Mouse (Mus musculus): ENCODE measurements around the gene Nuak1.
A peak's percentile ranks its signal among the peaks of the same experiment; 100 is the strongest.

The Nuak1 gene

DNA sequence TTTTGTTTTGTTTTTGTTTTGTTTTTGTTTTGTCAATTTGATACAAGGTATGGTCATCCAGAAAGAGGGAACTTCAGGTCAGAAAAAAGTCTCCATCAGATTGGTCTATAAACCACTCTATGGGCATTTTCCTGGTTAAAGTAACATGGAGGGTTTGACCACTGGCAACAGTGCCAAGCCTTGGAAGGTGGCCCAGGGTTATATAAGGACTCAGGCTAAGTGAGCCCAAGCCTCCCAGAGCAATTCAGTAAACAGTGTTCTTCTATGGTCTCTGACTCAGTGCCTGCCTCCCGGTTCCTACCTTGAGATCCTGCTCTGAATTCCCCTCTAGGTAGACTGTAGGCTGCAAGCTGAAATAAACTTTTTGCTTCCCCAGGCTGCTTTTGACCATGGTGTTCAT is 61.0 kb downstream of the Nuak1 start:
- no peak for DNase-seq

GRCm38 (mm10) chr10:84377956-84378355 is 62.4 kb downstream of the Nuak1 start:
- no peak for DNase-seq

- DNase-seq: no peak
Observed at GRCm38 (mm10) chr10:84376346-84376745, 64.1 kb downstream of the Nuak1 start.

DNA sequence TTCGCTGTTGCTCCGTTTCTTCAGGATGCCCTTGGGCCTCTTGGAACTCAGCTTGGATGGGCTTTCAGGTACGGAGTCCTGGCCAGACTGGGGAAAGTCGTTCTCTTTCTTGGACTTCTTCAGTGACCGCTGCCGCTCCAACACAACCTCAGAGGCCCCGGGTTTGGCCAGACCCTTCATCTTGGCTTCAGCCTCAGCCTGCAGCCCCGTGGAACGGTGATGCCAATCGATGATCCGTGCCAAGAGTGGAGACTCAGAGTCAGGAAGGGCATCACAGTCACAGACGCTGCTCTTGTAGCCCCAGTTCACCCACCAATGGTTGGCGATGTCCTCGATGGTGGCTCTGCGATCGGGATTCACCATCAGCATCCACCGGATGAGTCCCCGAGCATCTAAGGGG is 65.4 kb downstream of the Nuak1 start:
- DNase-seq: no peak

DNA sequence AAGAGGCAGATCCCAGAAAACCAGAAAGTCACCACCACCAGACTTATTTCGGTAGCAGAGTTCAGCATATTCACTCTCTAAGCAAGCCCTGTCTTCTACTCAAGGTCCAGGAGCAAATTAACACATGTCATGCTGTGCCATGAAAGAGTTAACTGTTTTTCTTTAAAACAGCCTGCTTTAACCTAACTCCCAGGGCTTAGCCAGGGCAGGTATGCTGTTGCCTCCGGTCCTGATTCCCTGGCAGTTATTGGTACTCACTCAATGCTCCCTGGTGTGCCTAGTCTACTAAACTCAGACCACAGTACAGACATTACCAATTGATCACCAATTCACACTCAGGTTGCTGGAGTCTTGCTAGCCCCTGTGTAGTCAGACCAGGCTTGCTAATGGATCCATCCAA is 66.9 kb downstream of the Nuak1 start:
- DNase-seq: no peak

- DNase-seq: no peak
Observed at GRCm38 (mm10) chr10:84372161-84373095, 68.0 kb downstream of the Nuak1 start.

DNA sequence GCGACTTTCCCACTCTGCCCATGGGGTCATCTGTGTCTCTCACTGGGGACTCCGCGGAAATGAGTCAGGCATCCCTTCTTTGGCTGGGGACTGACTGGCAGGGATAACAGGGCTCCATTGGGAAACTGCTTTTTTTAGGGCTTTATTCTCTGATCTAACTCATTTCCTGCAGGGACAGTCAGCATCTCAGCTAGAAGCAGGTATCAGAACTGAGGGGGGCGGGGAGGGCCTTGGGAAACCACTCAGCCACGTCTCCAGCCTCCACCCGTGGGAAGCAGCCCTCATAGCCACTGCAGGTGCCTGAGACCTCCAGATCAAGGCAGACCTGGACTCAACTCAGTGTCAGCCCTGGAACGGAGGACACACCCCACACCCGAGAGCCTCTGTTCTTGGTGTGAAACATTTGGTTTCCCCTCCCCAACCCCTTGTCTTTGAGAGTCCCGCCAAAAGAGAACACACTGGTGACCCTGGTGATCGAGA is 68.7 kb downstream of the Nuak1 start:
- no peak for DNase-seq

GRCm38 (mm10) chr10:84371230-84371629 is 69.2 kb downstream of the Nuak1 start:
- no peak for DNase-seq

DNA sequence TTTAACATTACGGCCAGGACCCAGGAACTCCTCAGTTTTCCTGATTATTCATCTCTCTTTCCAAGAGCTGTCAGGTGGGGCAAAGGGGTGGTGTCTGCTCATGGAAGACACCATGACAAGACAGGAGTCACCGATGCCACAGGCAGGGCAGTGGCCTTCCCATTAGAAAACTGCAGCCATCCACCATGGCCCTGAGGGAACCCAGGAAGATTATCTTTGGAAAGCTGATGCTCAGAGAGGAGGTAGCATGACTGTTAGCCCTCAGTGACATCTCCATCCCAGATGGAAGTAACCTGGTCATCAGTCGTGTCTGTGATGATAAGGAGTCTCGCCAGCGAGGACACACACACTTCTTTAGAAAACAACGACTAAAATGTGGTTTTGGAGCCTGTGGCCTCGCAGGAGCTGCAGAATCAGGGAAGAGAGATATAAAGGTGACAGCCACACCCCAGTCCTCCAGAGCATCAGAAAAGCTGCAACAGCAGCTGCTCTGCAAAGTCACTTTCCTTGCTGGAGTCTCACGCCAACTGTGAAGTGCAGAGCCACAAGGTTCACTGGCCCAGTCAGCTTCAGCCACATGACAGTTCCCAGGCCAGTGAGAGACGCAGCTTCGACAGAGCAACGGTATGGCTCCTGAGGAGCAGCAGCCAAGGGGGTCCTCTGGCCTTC is 70.6 kb downstream of the Nuak1 start:
- DNase-seq: no peak

DNA sequence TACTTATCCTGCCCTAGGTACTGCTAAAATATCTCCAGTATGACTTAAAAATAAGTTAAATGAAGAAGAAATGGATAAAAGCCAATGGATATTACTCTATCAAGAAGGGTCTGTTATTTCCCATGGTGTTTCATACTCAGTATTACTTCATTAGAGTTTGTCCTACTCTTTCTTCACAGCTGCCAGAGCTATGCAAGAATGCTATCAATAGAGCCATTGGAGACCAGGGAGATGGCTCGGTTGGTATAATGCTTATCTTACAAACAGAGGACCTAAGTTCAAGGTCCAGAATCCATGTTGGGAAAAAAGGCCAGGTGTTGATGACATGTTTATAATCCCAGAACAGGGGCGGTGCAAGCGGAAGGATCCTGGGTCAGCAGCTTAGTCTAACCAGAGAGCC is 72.2 kb downstream of the Nuak1 start:
- no peak for DNase-seq

DNA sequence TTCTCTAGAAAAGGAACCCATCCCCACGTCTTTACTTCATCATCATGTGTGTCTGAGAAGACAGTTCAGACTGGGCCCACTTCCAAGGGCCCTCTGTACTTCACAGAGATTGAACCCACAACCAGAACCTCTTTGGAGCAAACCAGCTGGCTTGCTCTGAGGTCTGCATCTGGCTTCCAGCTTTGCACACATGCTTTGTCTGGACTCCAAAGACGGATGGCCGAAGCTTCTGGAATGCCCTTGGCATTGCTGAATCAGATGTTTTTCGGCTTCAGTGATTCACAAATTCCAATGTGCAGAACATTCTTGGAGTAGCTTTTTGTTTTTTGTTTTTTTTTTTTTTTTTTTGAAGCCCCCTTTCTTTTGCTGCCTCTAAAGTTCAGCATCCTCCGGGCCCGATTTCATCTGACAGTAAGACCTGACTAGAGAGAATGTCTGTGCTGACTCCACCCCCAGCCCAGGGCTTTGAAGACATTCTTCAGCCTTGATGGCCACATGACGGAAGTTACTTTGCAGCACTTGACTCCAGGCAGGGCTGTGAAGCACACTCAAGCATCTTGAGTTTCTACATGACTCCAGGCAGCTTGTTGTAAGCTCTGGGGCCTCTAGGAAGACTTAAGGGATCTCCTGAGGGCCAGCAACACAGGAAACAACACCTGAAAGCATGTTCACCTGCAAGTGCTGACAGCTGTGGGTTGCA is 75.1 kb downstream of the Nuak1 start:
- DNase-seq: peak; percentile 63 to 78

GRCm38 (mm10) chr10:84363833-84364232 is 76.6 kb downstream of the Nuak1 start:
- DNase-seq: no peak

DNA sequence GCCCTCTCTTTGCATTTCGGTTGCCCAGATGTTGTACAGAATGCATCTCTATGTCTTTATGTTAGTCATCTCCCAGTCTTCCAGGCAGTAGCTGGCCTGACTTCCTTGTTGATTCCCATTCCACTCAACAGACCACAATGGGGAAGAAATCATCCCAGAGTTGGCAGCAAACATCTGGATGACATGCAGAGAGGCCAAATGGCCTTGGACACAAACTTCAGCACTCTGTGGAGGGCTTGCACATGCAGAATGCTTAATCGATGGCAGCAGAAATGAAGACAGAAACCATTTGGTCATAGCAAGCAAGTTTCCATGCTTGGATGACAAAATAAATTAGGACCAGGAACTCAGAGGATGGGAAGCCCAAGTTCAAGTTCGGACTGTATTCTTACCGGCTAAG is 79.4 kb downstream of the Nuak1 start:
- no peak for DNase-seq

GRCm38 (mm10) chr10:84360391-84360790 is 80.0 kb downstream of the Nuak1 start:
- no peak for DNase-seq

GRCm38 (mm10) chr10:84358738-84359120 is 81.7 kb downstream of the Nuak1 start:
- DNase-seq: no peak

GRCm38 (mm10) chr10:84357997-84358737 is 82.2 kb downstream of the Nuak1 start:
- no peak for DNase-seq

DNA sequence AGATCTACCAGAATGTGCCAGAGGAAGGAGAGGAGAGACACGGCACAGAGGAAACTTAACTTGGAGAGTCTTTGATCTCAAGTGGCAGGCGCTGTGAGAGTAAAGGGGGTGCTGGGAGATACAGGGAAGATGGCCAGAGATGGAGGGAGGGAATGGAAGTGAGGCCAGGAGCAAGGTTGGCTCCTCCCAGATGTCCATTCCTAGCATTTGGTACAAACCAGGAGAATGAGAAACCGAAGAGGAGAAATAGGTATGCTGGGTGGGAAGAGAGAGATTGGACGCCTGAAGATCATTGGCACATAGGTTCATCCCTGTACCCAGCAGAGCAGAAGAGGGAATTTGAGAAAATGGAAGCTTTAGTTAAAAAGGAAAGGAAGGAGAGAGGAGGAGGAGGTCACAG is 82.8 kb downstream of the Nuak1 start:
- DNase-seq: no peak

GRCm38 (mm10) chr10:84354323-84354722 is 86.1 kb downstream of the Nuak1 start:
- no peak for DNase-seq

DNA sequence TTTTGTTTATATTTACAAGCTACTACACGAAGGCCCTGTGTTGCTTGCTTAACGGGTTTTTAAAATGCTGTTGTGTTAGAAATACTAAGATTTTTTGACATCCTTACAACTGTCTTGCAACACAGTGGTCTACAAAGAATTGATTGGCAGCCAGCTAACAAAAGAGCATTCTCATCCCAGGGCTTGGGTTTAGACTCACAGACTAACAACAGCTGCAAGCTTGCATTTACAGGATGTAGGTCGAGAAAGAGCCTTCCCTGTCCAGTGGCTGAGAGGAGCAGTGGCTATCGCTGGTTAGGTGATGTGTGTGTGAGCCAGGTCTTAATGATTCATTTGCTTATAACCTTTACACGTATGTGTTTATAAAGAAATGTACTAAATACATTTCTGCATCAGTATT is 94.7 kb downstream of the Nuak1 start:
- no peak for DNase-seq

GRCm38 (mm10) chr10:84343536-84343935 is 96.9 kb downstream of the Nuak1 start:
- DNase-seq: no peak

DNA sequence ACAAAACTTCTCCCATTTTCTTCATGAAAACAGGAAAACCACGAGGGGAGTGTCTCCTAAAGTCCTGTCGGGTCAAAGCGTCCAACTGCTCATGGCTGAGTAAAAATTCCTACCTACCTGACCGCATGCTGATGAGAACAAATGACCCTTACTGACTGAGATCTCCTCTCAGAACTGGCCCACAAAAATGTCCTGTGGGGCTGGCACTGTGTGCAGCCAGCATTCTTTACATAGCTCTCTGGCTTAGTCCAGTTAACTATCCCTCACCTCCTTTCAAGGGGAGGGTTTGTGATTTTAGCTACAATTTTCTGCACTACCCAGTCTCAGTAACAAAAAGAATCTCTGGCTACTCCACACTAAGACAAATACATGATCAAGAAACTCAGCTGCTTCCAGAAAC is 100.9 kb downstream of the Nuak1 start:
- no peak for DNase-seq

- peak; percentile 20 to 56 for DNase-seq
Observed at GRCm38 (mm10) chr10:84338752-84339151, 101.6 kb downstream of the Nuak1 start.

- peak; percentile 32 to 53 for DNase-seq
Observed at GRCm38 (mm10) chr10:84335441-84335840, 105.0 kb downstream of the Nuak1 start.

Measured in lung, adult 18-20 months (tissue).